Mouse (Mus musculus): ENCODE results near the gene Baiap2l1. TPM values are rescaled to one million over a fixed set of nuclear protein-coding genes. Genes with fewer than 3 reads are reported as not detected.
A peak's percentile ranks its signal among the peaks of the same experiment; 100 is the strongest.

Baiap2l1 gene
- polyA plus RNA-seq, 1 experiment from 2014 or later = 19.3 TPM

DNA sequence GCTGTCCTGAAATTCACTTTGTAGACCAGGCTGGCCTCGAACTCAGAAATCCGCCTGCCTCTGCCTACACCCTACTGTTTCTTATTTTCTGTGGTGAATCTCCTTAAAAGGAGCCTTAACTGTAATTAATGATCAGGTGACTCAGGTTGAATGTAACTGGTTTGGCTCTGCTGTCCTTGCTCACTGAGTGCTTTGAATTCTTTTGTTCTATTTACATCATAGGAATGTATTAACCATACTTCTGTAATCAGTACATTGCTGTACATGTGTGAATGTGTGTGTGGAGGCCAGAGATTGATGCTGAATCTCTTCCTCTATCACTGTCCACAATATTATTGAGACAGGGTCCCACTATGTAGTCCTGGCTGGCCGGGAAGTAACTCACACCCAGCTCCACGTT is 49.0 kb downstream of the Baiap2l1 start:
- H3K27me3 ChIP-seq (ENCODE audit: control insufficient read depth, insufficient read depth, low read length) = no peaks in the 10 kb centered on the region
- 81% methylated on average over 4 of the region's 4 CpGs for WGBS
- H3K27ac ChIP-seq (ENCODE audit: low read length) = no peak overlapping the region
- no peak for ATAC-seq (ENCODE audit: insufficient read depth, low FRiP score)
- H3K4me2 ChIP-seq (ENCODE audit: low read depth, low read length) = no peak overlapping the region
- H3K9me3 ChIP-seq (replicated peaks; ENCODE audit: control insufficient read depth, low read length) = no peaks in the 10 kb centered on the region
- no peak overlapping the region for H3K9ac ChIP-seq (ENCODE audit: low read length)
- H3K36me3 ChIP-seq (ENCODE audit: control insufficient read depth, insufficient read depth, low read length) = no peaks in the 10 kb centered on the region
- no peaks in the 10 kb centered on the region for H3K4me1 ChIP-seq (ENCODE audit: control insufficient read depth, insufficient read depth, low read length)
- no peak overlapping the region for H3K4me3 ChIP-seq (replicated peaks; ENCODE audit: low read length)

DNA sequence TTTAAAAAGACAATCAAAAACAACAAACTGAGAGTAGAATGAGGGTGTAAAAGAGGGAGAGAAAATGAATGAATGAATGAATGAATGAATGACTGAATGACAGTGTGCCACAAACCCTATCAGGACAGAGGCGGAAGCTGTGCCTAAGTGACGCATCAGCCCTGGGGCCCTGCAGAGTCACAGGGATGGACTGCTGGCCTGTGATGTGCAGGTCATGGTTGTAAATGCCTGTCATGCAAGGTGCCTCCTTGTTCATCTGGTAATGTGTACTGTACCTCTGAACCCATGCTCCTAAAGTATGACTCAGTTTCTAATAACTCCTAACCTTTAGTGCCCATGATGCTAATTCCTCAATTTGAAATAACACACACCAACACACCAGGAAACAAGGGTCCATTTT is 54.8 kb downstream of the Baiap2l1 start:
- WGBS = 84% methylated on average over 2 of the region's 2 CpGs
- Histone ChIP-seq H3K27ac (ENCODE audit: low read length) (no peak overlapping the region), H3K4me1 (ENCODE audit: control insufficient read depth, insufficient read depth, low read length) (no peaks in the 10 kb centered on the region)

DNA sequence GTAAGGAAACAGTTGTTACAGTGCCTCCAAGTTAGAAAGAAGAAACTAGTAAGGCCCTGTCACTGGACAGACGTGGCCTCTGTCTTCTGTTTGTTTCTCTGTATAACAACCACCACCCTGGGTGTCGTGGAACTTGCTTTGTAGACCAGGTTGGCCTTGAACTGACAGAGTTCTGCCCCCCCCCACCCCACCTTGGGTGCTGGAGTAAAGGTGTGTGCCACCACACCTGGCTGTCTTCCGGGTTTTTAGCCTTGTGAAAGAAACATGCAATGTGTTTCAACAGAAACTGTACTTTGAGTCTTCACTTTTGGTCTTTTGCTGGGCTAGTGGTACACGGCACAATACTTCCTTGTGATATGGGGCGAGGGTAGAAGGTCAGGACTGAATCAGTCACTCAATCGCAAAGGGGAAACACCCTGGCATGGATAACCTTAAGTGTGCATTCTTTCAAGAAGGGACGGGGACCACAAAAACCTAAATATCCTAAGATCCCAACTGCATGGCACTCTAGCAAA is 61.8 kb downstream of the Baiap2l1 start:
- no peak overlapping the region for H3K4me2 ChIP-seq (ENCODE audit: low read depth, low read length)
- ATAC-seq (ENCODE audit: insufficient read depth, low FRiP score) = peak; percentile 72
- no peak overlapping the region for H3K9ac ChIP-seq (ENCODE audit: low read length)
- 0 out of 2 replicates have a peak, but pooled peaks cover 5% of the 10 kb centered on the region for H3K4me1 ChIP-seq (ENCODE audit: control insufficient read depth, insufficient read depth, low read length)
- 62% methylated on average over 7 of the region's 7 CpGs for WGBS
- H3K27me3 ChIP-seq (ENCODE audit: control insufficient read depth, insufficient read depth, low read length) = no peaks in the 10 kb centered on the region
- H3K9me3 ChIP-seq (replicated peaks; ENCODE audit: control insufficient read depth, low read length) = no peaks in the 10 kb centered on the region
- no peaks in the 10 kb centered on the region for H3K36me3 ChIP-seq (ENCODE audit: control insufficient read depth, insufficient read depth, low read length)
- no peak overlapping the region for H3K4me3 ChIP-seq (replicated peaks; ENCODE audit: low read length)
- peak overlapping the region; percentile 66 for H3K27ac ChIP-seq (ENCODE audit: low read length)

More for the DNA sequence above, 54.8 kb downstream of the Baiap2l1 start:
- no peak overlapping the region for H3K4me2 ChIP-seq (ENCODE audit: low read depth, low read length)
- no peaks in the 10 kb centered on the region for H3K27me3 ChIP-seq (ENCODE audit: control insufficient read depth, insufficient read depth, low read length)
- no peak for ATAC-seq (ENCODE audit: insufficient read depth, low FRiP score)
- no peaks in the 10 kb centered on the region for H3K36me3 ChIP-seq (ENCODE audit: control insufficient read depth, insufficient read depth, low read length)
- H3K9ac ChIP-seq (ENCODE audit: low read length) = no peak overlapping the region
- no peaks in the 10 kb centered on the region for H3K9me3 ChIP-seq (replicated peaks; ENCODE audit: control insufficient read depth, low read length)
- no peak overlapping the region for H3K4me3 ChIP-seq (replicated peaks; ENCODE audit: low read length)

DNA sequence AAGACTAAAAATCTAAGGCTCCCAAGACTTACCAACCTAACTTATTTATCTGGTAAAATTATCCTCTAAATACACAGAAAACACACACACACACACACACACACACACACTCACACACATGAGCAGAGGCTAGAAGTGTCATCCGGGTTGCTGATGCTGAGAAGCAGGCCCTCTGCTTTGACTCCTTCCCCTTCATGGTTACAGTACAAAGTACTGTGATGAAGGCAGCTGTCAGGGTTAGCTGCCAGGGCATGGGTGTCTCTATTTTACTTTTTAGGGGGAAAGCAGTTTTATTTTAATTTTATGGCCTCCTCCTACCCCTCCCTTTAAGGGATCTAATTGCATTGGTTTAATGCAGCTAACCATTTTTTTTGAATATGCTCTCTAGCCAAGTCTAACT is 62.6 kb downstream of the Baiap2l1 start:
- H3K9me3 ChIP-seq (replicated peaks; ENCODE audit: control insufficient read depth, low read length) = no peaks in the 10 kb centered on the region
- H3K4me1 ChIP-seq (ENCODE audit: control insufficient read depth, insufficient read depth, low read length) = peaks cover 9% of the 10 kb centered on the region; the same call in 1 of the 2 replicates
- no peak overlapping the region for H3K27ac ChIP-seq (ENCODE audit: low read length)
- H3K4me2 ChIP-seq (ENCODE audit: low read depth, low read length) = no peak overlapping the region
- no peak overlapping the region for H3K4me3 ChIP-seq (replicated peaks; ENCODE audit: low read length)
- H3K36me3 ChIP-seq (ENCODE audit: control insufficient read depth, insufficient read depth, low read length) = no peaks in the 10 kb centered on the region
- WGBS = 78% methylated on average over 1 of the region's 1 CpGs
- ATAC-seq (ENCODE audit: insufficient read depth, low FRiP score) = no peak
- H3K9ac ChIP-seq (ENCODE audit: low read length) = no peak overlapping the region
- H3K27me3 ChIP-seq (ENCODE audit: control insufficient read depth, insufficient read depth, low read length) = no peaks in the 10 kb centered on the region

DNA sequence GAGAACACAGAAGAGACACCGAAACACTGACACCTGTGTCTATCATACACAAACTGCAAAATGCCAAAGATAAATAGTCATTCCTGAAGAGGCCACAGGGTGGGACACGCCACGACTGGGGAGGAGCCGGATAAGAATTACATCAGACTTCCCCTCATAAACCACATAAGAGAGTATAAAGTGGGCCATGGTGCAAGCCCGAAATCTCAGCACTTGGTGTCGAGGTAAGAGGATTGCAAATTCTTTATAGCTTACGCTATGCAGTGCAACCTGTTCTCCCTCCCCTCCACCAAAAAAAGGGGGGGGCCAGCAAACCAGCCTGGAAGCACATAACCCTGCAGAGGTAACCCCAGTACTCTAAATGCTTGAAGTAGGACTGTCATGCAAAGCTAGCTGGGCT is 63.0 kb downstream of the Baiap2l1 start:
- 0 out of 2 replicates have a peak overlapping the region, but pooled peaks have one; percentile 30 for H3K27ac ChIP-seq (ENCODE audit: low read length)
- H3K9me3 ChIP-seq (replicated peaks; ENCODE audit: control insufficient read depth, low read length) = no peaks in the 10 kb centered on the region
- no peak for ATAC-seq (ENCODE audit: insufficient read depth, low FRiP score)

DNA sequence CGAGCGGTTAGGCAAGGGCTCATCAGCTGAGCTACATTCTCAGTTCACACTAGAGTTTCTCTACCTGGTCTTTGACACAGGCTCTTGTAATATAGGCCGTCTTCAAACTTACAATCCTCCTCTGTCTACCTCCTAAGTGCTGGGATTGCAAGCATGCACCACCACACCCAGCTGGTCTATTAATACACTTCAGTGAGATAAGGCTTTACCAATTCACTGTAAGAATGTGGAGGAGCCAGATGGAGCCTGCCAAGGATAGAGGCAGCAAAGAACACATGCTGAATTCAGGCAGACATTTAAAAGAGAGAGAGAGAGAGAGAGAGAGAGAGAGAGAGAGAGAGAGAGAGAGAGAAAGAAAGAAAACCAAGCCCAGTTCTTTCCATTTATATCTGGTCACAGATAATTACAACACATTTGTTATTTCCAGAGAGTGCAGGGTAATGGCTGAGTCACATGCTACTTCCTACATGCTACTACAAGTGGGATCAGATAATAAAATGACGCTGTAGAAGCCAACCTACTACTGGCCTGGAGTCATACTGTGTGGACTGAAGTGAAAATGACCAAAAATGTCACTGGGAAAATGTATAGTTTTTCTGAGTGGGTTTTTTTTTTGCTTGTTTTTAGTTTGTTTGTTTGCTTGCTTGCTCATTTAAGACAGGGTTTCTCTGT is 68.0 kb downstream of the Baiap2l1 start:
- peak overlapping the region; percentile 57 for H3K27ac ChIP-seq (ENCODE audit: low read length)
- H3K4me1 ChIP-seq (ENCODE audit: control insufficient read depth, insufficient read depth, low read length) = peaks cover 10% of the 10 kb centered on the region; the same call in 1 of the 2 replicates
- no peaks in the 10 kb centered on the region for H3K27me3 ChIP-seq (ENCODE audit: control insufficient read depth, insufficient read depth, low read length)
- no peak overlapping the region for H3K4me2 ChIP-seq (ENCODE audit: low read depth, low read length)
- H3K9me3 ChIP-seq (replicated peaks; ENCODE audit: control insufficient read depth, low read length) = no peaks in the 10 kb centered on the region
- no peaks in the 10 kb centered on the region for H3K36me3 ChIP-seq (ENCODE audit: control insufficient read depth, insufficient read depth, low read length)
- WGBS = 68% methylated on average over 4 of the region's 4 CpGs
- H3K4me3 ChIP-seq (replicated peaks; ENCODE audit: low read length) = no peak overlapping the region
- peak; percentile 86 for ATAC-seq (ENCODE audit: insufficient read depth, low FRiP score)
- no peak overlapping the region for H3K9ac ChIP-seq (ENCODE audit: low read length)

More for the DNA sequence above, 63.0 kb downstream of the Baiap2l1 start:
- Histone ChIP-seq H3K27me3 (ENCODE audit: control insufficient read depth, insufficient read depth, low read length) (no peaks in the 10 kb centered on the region), H3K9ac (ENCODE audit: low read length) (no peak overlapping the region), H3K4me3 (replicated peaks; ENCODE audit: low read length) (no peak overlapping the region), H3K4me1 (ENCODE audit: control insufficient read depth, insufficient read depth, low read length) (peaks cover 10% of the 10 kb centered on the region; the same call in 1 of the 2 replicates), H3K4me2 (ENCODE audit: low read depth, low read length) (no peak overlapping the region), H3K36me3 (ENCODE audit: control insufficient read depth, insufficient read depth, low read length) (no peaks in the 10 kb centered on the region)
- 59% methylated on average over 7 of the region's 7 CpGs for WGBS

DNA sequence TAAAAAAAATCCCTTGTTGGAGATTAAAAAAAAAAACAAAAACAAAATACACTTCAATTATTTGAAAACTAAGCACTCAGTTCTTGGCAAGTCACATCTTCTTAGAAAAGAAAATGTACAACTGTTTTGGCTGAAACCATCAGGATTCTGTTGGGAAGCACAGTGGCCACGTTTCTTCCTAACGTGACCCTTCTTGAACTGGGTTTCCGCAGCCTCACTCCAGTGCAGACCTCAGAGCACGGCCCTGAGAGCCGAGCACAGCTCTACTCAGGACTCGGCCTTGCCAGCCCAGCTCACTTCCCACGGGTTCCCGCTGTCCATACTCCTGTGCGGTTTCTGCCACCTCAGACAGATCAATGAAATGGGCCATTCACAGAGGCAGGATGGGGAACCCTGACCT is 69.5 kb downstream of the Baiap2l1 start:
- no peak for ATAC-seq (ENCODE audit: insufficient read depth, low FRiP score)
- Histone ChIP-seq H3K27me3 (ENCODE audit: control insufficient read depth, insufficient read depth, low read length) (no peaks in the 10 kb centered on the region), H3K27ac (ENCODE audit: low read length) (no peak overlapping the region), H3K36me3 (ENCODE audit: control insufficient read depth, insufficient read depth, low read length) (no peaks in the 10 kb centered on the region), H3K4me2 (ENCODE audit: low read depth, low read length) (no peak overlapping the region), H3K9ac (ENCODE audit: low read length) (no peak overlapping the region), H3K4me3 (replicated peaks; ENCODE audit: low read length) (no peak overlapping the region), H3K4me1 (ENCODE audit: control insufficient read depth, insufficient read depth, low read length) (peaks cover 13% of the 10 kb centered on the region), H3K9me3 (replicated peaks; ENCODE audit: control insufficient read depth, low read length) (no peaks in the 10 kb centered on the region)
- WGBS = 86% methylated on average over 9 of the region's 9 CpGs

DNA sequence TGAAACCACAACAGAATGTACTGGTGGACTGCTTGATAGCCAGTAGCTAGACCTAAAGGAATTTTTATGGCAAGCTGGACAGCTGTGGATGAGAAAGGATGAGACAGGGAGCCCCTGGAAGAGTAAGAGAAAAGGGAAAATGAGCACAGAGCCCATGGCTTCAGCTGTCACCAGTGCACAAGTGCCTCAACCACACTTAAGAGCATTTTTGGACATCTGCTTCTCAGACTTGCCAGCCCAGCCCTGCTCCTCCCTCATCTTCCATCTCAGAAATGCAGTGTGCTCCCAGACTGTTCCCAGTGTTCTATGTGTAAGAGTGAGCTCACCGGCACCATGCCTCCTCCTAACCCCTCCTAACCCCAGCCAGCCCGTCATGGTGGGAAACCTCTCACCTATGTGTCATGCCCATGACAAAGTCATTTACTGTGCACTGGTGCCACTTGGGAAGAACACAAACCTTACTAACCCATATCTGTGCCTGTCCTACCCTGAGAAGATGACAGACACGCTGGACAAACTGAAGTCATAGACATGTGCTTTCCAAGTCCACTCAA is 70.6 kb downstream of the Baiap2l1 start:
- Histone ChIP-seq H3K4me3 (replicated peaks; ENCODE audit: low read length) (no peak overlapping the region), H3K27ac (ENCODE audit: low read length) (no peak overlapping the region), H3K4me1 (ENCODE audit: control insufficient read depth, insufficient read depth, low read length) (peaks cover 17% of the 10 kb centered on the region), H3K4me2 (ENCODE audit: low read depth, low read length) (no peak overlapping the region), H3K36me3 (ENCODE audit: control insufficient read depth, insufficient read depth, low read length) (no peaks in the 10 kb centered on the region), H3K9ac (ENCODE audit: low read length) (no peak overlapping the region), H3K27me3 (ENCODE audit: control insufficient read depth, insufficient read depth, low read length) (no peaks in the 10 kb centered on the region), H3K9me3 (replicated peaks; ENCODE audit: control insufficient read depth, low read length) (no peaks in the 10 kb centered on the region)
- 86% methylated on average over 3 of the region's 3 CpGs for WGBS
- ATAC-seq (ENCODE audit: insufficient read depth, low FRiP score) = no peak

DNA sequence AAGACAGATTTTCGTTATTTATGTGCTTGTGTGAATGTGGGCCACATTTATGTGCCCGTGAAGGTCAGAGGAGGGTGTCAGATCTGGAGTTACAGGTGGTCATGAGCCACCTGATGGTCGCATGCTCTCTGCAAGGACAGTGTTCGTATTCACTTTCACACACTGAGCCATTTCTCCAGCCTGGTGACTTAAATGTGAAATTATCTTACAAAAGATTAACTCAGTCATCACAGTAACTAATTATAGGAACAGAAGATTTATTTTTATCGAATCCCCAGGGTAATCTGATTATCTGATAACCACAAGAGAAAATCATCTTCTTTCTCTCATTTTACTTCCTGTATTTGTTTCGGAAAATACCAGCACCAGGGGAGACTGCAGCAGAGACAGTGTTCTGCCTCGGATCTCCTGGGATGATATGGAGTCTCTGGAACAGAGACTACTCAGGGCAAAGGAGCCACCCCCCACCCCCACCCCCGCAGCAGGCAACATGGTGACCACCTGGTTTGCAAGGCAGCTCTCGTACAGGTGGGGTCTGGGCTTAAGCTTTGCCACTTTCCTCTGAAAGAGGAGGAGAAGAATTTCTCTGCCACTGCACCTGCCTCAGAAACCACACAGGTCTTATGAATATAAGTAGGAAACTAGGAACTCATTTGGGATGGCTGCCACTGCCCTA is 71.2 kb downstream of the Baiap2l1 start:
- Histone ChIP-seq H3K4me2 (ENCODE audit: low read depth, low read length) (no peak overlapping the region), H3K4me3 (replicated peaks; ENCODE audit: low read length) (no peak overlapping the region), H3K9ac (ENCODE audit: low read length) (no peak overlapping the region), H3K27ac (ENCODE audit: low read length) (no peak overlapping the region), H3K36me3 (ENCODE audit: control insufficient read depth, insufficient read depth, low read length) (no peaks in the 10 kb centered on the region), H3K4me1 (ENCODE audit: control insufficient read depth, insufficient read depth, low read length) (peaks cover 17% of the 10 kb centered on the region), H3K9me3 (replicated peaks; ENCODE audit: control insufficient read depth, low read length) (no peaks in the 10 kb centered on the region), H3K27me3 (ENCODE audit: control insufficient read depth, insufficient read depth, low read length) (no peaks in the 10 kb centered on the region)
- ATAC-seq (ENCODE audit: insufficient read depth, low FRiP score) = no peak
- WGBS = 69% methylated on average over 9 of the region's 9 CpGs
